Mouse (Mus musculus) stomach, postnatal 0 days (tissue): ENCODE measurements at regions not wholly inside any gene's neighbourhood (a gene's known extent, or its start where the extent isn't known, plus 50 kb on each side); places are given as distances from the start of the nearest gene placed in this dataset.
A peak's percentile ranks its signal among the peaks of the same experiment; 100 is the strongest.

Experiments used
- ATAC-seq: fragments of 200-750 bp; cut with Nextera tagmentation; 2 replicates; pipeline ENCODE4 v1.8.0; 2017; ENCODE audit not compliant: low FRiP score, low TSS enrichment
- DNase-seq: peaks from one replicate; pipeline ENCODE4 v3.0.0-alpha.2; 2016; ENCODE audit warnings: low spot score
- H3K27ac ChIP-seq: fragments of 300-500 bp; sonication (generic); replicated peaks from 2 replicates; pipeline ENCODE4 v1.5.1; 2014; ENCODE audit warnings: mild to moderate bottlenecking, control low read depth
- H3K27me3 ChIP-seq: fragments of 300-500 bp; sonication (generic); 2 replicates; pipeline ENCODE4 v1.6.1; 2014; ENCODE audit warnings: low read length; ENCODE audit not compliant: control insufficient read depth, insufficient read depth
- H3K36me3 ChIP-seq: fragments of 300-500 bp; sonication (generic); 2 replicates; pipeline ENCODE4 v1.6.1; 2014; ENCODE audit warnings: low read length, mixed read lengths; ENCODE audit not compliant: control insufficient read depth, insufficient read depth
- H3K4me1 ChIP-seq: fragments of 300-500 bp; sonication (generic); replicated peaks from 2 replicates; pipeline ENCODE4 v1.6.1; 2014; ENCODE audit warnings: antibody characterized with exemption; ENCODE audit not compliant: control insufficient read depth, insufficient read depth
- H3K4me2 ChIP-seq: fragments of 300-500 bp; sonication (generic); replicated peaks from 2 replicates; pipeline ENCODE4 v1.6.1; 2014; ENCODE audit warnings: low read depth, mild to moderate bottlenecking, control low read depth, moderate library complexity
- H3K4me3 ChIP-seq: fragments of 300-500 bp; sonication (generic); 2 replicates; pipeline ENCODE4 v1.5.1; 2014; ENCODE audit warnings: low read depth, low read length, control low read depth
- H3K9ac ChIP-seq: fragments of 300-500 bp; sonication (generic); 2 replicates; pipeline ENCODE4 v1.6.1; 2014; ENCODE audit warnings: mild to moderate bottlenecking, low read length, control low read depth, mixed read lengths
- H3K9me3 ChIP-seq: fragments of 300-500 bp; sonication (generic); 2 replicates; pipeline ENCODE4 v1.6.1; 2016; ENCODE audit warnings: low read length; ENCODE audit not compliant: control insufficient read depth
- CTCF ChIP-seq: IDR thresholded peaks from 2 replicates; pipeline ENCODE4 v1.5.1; 2016; ENCODE audit warnings: antibody characterized with exemption, low read depth, mild to moderate bottlenecking, moderate library complexity
- EP300 ChIP-seq: optimal IDR thresholded peaks from 2 replicates; pipeline ENCODE3; 2016; ENCODE audit warnings: antibody characterized with exemption
- WGBS: fragments of 180-500 bp; shearing (Covaris S2); extraction: QIAGEN DNeasy Blood & Tissue Kit; methylation state at CpG from one replicate; pipeline ENCODE4 v1.1.7; 2014; 5-methylcytosine and 5-hydroxymethylcytosine counted together

GRCm38 (mm10) chr8:79479326-79479725, 80.0 kb upstream of the Smad1 start:
- no peaks in the 10 kb centered on the region for H3K36me3 ChIP-seq
- no peaks in the 10 kb centered on the region for H3K9me3 ChIP-seq
- H3K4me3 ChIP-seq: no peak overlapping the region
- DNase-seq: peak; percentile 23
- no peak overlapping the region for H3K4me2 ChIP-seq
- no peaks in the 10 kb centered on the region for H3K4me1 ChIP-seq
- 80% methylated on average over 8 of the region's 8 CpGs for WGBS
- ATAC-seq: peak; percentile 84
- H3K9ac ChIP-seq: no peak overlapping the region
- H3K27me3 ChIP-seq: no peaks in the 10 kb centered on the region
- no peak overlapping the region for H3K27ac ChIP-seq
- no peak for TF ChIP-seq CTCF
- TF ChIP-seq EP300: no peak

GRCm38 (mm10) chr8:79476012-79476411, 76.7 kb upstream of the Smad1 start:
- ATAC-seq (no peak), DNase-seq (no peak)
- TF ChIP-seq EP300 (no peak), CTCF (no peak)
- Histone ChIP-seq H3K9me3 (no peaks in the 10 kb centered on the region), H3K4me3 (no peak overlapping the region), H3K27ac (no peak overlapping the region), H3K4me2 (no peak overlapping the region), H3K27me3 (no peaks in the 10 kb centered on the region), H3K4me1 (no peaks in the 10 kb centered on the region), H3K36me3 (no peaks in the 10 kb centered on the region), H3K9ac (no peak overlapping the region)
- 87% methylated on average over 5 of the region's 5 CpGs for WGBS

- Histone ChIP-seq H3K4me1 (no peaks in the 10 kb centered on the region), H3K27me3 (no peaks in the 10 kb centered on the region), H3K36me3 (no peaks in the 10 kb centered on the region), H3K4me2 (no peak overlapping the region), H3K4me3 (no peak overlapping the region), H3K27ac (no peak overlapping the region), H3K9ac (no peak overlapping the region), H3K9me3 (no peaks in the 10 kb centered on the region)
- TF ChIP-seq CTCF (no peak), EP300 (no peak)
- ATAC-seq: no peak
- WGBS: 53% methylated on average over 8 of the region's 8 CpGs
- no peak for DNase-seq
Measured at GRCm38 (mm10) chr8:79474679-79475078, 75.4 kb upstream of the Smad1 start.

GRCm38 (mm10) chr8:79452101-79452500, 52.8 kb upstream of the Smad1 start:
- Histone ChIP-seq H3K4me1 (no peaks in the 10 kb centered on the region), H3K9me3 (no peaks in the 10 kb centered on the region), H3K27me3 (no peaks in the 10 kb centered on the region), H3K36me3 (no peaks in the 10 kb centered on the region), H3K9ac (no peak overlapping the region), H3K4me3 (no peak overlapping the region), H3K4me2 (no peak overlapping the region), H3K27ac (no peak overlapping the region)
- no peak for ATAC-seq
- TF ChIP-seq EP300 (no peak), CTCF (no peak)
- DNase-seq: no peak

- no peak for TF ChIP-seq EP300
- 0 out of 2 replicates have a peak, but pooled peaks have one; percentile 18 for TF ChIP-seq CTCF
- no peaks in the 10 kb centered on the region for H3K27me3 ChIP-seq
- no peak overlapping the region for H3K9ac ChIP-seq
- 62% methylated on average over 3 of the region's 3 CpGs for WGBS
- H3K4me1 ChIP-seq: no peaks in the 10 kb centered on the region
- no peak overlapping the region for H3K27ac ChIP-seq
- no peaks in the 10 kb centered on the region for H3K36me3 ChIP-seq
- no peak for ATAC-seq
- H3K4me2 ChIP-seq: no peak overlapping the region
- no peak overlapping the region for H3K4me3 ChIP-seq
- no peaks in the 10 kb centered on the region for H3K9me3 ChIP-seq
- no peak for DNase-seq
Measured at GRCm38 (mm10) chr8:79449453-79449852, 50.1 kb upstream of the Smad1 start.
